Mouse (Mus musculus) macrophage (primary cell): ENCODE results near the gene Polr3h. TPM values are rescaled to one million over a fixed set of nuclear protein-coding genes. Genes with fewer than 3 reads are reported as not detected.

Source experiments
- H3K27ac ChIP-seq: fragments of 350-480 bp; formaldehyde crosslinking; 2 replicates; pipeline ENCODE4 v1.9.0; 2021
- H3K36me3 ChIP-seq: fragments of 350-480 bp; formaldehyde crosslinking; 2 replicates; pipeline ENCODE4 v1.9.0; 2021; ENCODE audit errors: inconsistent target
- H3K4me3 ChIP-seq: fragments of 350-480 bp; formaldehyde crosslinking; 2 replicates; pipeline ENCODE4 v1.9.0; 2021; ENCODE audit errors: inconsistent target
- H3K79me2 ChIP-seq: fragments of 350-480 bp; formaldehyde crosslinking; 2 replicates; pipeline ENCODE4 v1.9.0; 2021; ENCODE audit errors: inconsistent target
- WGBS: methylation state at CpG from one replicate; pipeline ENCODE4 v1.1.7; 2026; ENCODE audit warnings: inconsistent platforms; ENCODE audit not compliant: missing documents; 5-methylcytosine and 5-hydroxymethylcytosine counted together
- polyA plus RNA-seq: library from polyadenylated mRNA; stranded (reverse); fragments of 250-400 nt; gene quantifications from 3 replicates; pipeline ENCODE4 v1.2.4, GENCODE M21; 2018; ENCODE audit warnings: inconsistent platforms

Gene Polr3h
- polyA plus RNA-seq, 1 experiment from 2014 or later: 4.7 TPM

- 86% methylated on average over 6 of the region's 6 CpGs for WGBS
- Histone ChIP-seq H3K36me3 (0 out of 2 replicates have a peak, but pooled peaks cover 11% of the 10 kb centered on the region), H3K4me3 (no peak overlapping the region), H3K79me2 (peaks cover 77% of the 10 kb centered on the region), H3K27ac (no peak overlapping the region)
These were observed 39.1 kb downstream of the Polr3h start for GRCm38 (mm10) chr15:81886795-81887550.

GRCm38 (mm10) chr15:81885418-81885934, 40.6 kb downstream of the Polr3h start:
- WGBS: 93% methylated on average over 3 of the region's 3 CpGs
- Histone ChIP-seq H3K79me2 (peaks cover 92% of the 10 kb centered on the region), H3K36me3 (0 out of 2 replicates have a peak, but pooled peaks cover 11% of the 10 kb centered on the region), H3K27ac (no peak overlapping the region), H3K4me3 (no peak overlapping the region)

GRCm38 (mm10) chr15:81882348-81882747, 43.7 kb downstream of the Polr3h start:
- H3K4me3 ChIP-seq: no peak overlapping the region
- H3K27ac ChIP-seq: no peak overlapping the region
- WGBS: 87% methylated on average over 3 of the region's 3 CpGs
- H3K79me2 ChIP-seq: peaks cover 100% of the 10 kb centered on the region
- H3K36me3 ChIP-seq: no peaks in the 10 kb centered on the region

DNA sequence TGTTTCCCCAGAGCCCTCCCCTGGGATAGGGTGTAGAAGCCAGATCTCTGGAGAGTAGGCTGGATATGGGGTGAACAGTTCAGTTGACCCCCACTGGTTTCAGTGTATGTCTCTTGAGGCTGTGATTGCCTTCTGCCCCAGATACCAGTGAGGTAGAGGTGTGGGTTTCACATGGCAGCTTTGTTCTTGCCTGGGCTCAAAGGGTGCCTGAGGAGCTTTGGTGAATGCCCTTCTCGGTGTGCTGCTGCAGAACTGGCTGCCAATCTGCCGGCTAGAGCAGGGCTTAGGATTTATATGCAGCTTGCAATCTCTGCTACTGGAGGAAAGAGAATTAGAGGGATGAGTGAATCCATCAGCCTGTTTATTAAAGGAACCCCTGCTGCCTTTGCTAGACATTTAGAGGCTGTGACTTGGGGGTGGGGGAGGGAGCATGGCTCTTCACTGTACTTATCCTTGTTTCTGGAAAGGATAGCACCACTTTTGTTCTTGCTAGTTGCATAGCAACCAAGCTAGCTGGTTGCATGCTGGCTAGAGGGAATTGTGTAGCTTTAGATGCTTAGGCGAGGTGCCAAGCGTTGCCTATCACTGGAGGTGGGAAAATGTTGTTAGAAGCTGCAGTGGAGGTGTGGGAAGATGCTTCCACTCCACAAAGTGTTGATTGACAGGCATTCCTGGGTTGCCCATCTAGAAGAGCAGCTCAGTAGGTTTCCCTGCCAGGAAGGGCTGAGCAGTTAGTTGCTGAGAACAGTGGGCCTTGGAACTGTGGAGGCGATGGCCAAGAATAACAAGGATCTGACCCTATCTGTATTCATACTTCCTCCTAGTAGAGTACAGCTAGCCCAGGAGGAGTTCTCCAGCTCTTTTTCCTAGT, 46.3 kb downstream of the Polr3h start:
- H3K79me2 ChIP-seq: peaks cover 100% of the 10 kb centered on the region
- no peak overlapping the region for H3K27ac ChIP-seq
- H3K36me3 ChIP-seq: no peaks in the 10 kb centered on the region
- 98% methylated on average over 5 of the region's 5 CpGs for WGBS
- no peak overlapping the region for H3K4me3 ChIP-seq

- under 1% methylated on average over 44 of the region's 53 CpGs for WGBS
- H3K79me2 ChIP-seq: peaks cover 92% of the 10 kb centered on the region
- H3K4me3 ChIP-seq: peak within 1 kb of the TSS; percentile 98
These were observed 53.5 kb downstream of the Polr3h start, which contains the start of gene Aco2 for GRCm38 (mm10) chr15:81872262-81873136. Gene Aco2, plus strand, starts transcription at chr15:81872309.

DNA sequence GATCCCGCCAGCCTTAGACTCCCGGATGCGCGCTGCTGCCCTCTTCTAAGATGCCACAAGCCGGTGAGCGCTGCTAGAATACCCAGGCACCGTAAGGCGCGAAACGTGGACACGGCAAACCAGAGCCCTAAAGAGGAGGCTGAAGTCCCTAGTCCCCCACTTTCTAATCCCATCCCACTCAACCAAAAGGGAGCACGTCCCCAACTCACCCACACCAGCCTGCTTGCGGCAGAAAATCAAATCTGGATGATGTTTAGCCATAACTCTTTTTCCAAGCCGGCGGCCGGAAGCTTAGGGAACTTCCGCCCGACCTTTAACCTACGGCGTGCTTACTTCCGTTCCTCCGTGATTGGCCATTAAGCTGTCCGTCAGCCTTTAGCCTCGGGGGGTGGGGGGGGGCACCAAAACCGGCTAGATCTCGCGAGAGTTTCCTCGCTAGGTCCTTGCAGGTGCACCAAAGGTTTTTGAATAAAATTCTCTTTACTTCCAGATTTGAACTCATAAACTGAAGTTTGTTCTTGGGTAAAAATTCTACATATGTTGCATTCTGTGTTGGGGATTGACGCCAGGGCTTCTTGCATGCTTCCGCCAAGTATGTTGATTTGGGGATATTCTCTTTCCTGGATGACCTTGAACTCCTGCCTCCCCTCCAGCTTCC, 54.3 kb downstream of the Polr3h start, which contains the start of gene Phf5a:
Phf5a (minus strand) TSS at position 308 of the 658 bp plus-strand sequence.
- Histone ChIP-seq H3K4me3 (peak within 1 kb of the TSS; percentile 98), H3K27ac (peak within 1 kb of the TSS; percentile 97), H3K79me2 (peaks cover 85% of the 10 kb centered on the region), H3K36me3 (peaks cover 40% of the 10 kb centered on the region)
- under 1% methylated on average over 30 of the region's 30 CpGs for WGBS

More at GRCm38 (mm10) chr15:81872262-81873136, 53.5 kb downstream of the Polr3h start, which contains the start of gene Aco2:
- peak within 1 kb of the TSS; percentile 97 for H3K27ac ChIP-seq
- H3K36me3 ChIP-seq: peaks cover 32% of the 10 kb centered on the region

DNA sequence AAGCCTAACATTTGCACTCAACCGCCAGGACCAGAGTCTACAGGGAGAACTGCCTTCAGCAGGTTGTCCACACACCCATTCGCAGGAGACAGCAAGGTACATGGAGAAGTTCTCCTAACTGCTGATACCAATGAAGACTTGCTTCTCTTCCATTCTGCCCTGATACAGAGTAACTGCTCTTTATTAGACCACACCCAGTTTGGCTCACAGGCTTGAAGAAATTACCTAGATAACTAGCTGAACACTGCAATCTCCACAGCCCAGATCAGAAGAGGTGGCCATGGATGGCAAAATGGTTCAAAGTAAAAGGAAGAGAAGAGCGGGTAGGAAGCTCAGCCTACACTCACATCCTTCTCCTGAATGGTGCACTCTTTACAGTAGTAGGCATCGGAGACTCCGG, 56.1 kb downstream of the Polr3h start:
- H3K27ac ChIP-seq: no peak overlapping the region
- H3K36me3 ChIP-seq: peaks cover 56% of the 10 kb centered on the region
- H3K79me2 ChIP-seq: peaks cover 67% of the 10 kb centered on the region
- H3K4me3 ChIP-seq: no peak overlapping the region
- 94% methylated on average over 5 of the region's 5 CpGs for WGBS

DNA sequence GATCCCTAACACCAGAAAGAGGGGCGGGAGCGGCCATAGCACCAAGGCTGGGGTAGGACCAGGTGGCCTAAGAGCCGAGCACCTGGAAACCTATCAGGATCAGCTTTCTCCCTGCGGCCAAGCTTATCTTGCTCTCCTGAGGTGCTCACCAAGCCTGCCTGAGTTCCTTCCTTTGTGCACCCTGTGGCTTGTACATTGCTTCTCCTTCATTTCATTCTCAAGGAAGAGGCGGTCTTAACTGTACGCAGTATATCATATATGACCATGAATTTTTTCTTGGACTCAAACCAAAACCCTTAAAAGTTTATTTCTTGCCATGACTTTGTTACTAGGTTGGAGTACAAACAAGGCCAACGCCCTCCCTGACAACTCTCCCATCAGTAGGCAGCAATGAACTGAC, 61.8 kb downstream of the Polr3h start:
- Histone ChIP-seq H3K27ac (no peak overlapping the region), H3K36me3 (peaks cover 45% of the 10 kb centered on the region), H3K4me3 (no peak overlapping the region), H3K79me2 (peaks cover 16% of the 10 kb centered on the region; the same call in 1 of the 2 replicates)
- 98% methylated on average over 7 of the region's 7 CpGs for WGBS

DNA sequence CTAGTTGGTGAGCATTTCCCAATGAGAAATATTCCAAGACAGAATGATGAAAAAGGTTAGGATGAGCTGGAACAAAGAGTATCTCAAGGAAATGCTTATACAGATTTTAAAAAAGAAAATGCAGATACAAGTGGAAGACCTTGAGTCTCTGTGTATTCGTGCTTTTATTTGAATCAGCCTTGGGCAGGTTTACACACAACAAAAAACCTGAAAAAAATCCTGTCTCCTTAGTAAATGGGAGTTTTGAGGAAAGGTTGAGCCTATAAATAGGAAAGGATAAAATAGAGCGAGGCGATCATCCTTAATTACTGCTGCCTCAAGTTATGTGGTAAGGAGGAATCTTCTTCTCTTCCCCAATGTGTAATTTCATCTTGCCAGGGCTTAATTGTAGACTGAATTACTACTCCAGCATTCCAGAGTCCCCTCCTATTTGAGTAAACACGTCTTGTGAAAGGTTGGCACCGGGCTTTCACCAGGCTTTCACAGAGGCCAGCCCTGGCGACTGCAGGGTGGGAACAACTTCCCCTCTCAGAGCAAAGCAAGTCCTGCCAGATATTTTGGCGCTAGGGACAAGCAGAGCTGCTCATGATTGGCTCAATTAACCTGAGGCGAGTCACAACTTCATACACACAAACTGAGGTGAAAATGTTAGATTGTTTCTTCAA, 65.4 kb downstream of the Polr3h start:
- peak overlapping the region; percentile 52 for H3K27ac ChIP-seq
- 23% methylated on average over 8 of the region's 8 CpGs for WGBS

GRCm38 (mm10) chr15:81859330-81860255, 66.4 kb downstream of the Polr3h start:
- Histone ChIP-seq H3K4me3 (peak overlapping the region; percentile 93), H3K79me2 (peaks cover 37% of the 10 kb centered on the region), H3K27ac (peak overlapping the region; percentile 93), H3K36me3 (peaks cover 6% of the 10 kb centered on the region; the same call in 1 of the 2 replicates)
- under 1% methylated on average over 38 of the region's 39 CpGs for WGBS

More for the DNA sequence above, 65.4 kb downstream of the Polr3h start:
- peaks cover 9% of the 10 kb centered on the region for H3K36me3 ChIP-seq
- H3K4me3 ChIP-seq: peak overlapping the region; percentile 93; the same call in 1 of the 2 replicates
- peaks cover 27% of the 10 kb centered on the region for H3K79me2 ChIP-seq

GRCm38 (mm10) chr15:81858517-81859329, 67.3 kb downstream of the Polr3h start, which contains the start of gene Tob2:
Gene Tob2, minus strand, starts transcription at chr15:81858796.
- Histone ChIP-seq H3K36me3 (peaks cover 13% of the 10 kb centered on the region; the same call in 1 of the 2 replicates), H3K79me2 (peaks cover 46% of the 10 kb centered on the region), H3K27ac (peak within 1 kb of the TSS; percentile 93), H3K4me3 (peak within 1 kb of the TSS; percentile 93)
- under 1% methylated on average over 44 of the region's 44 CpGs for WGBS
